Mouse (Mus musculus): Measurements from ENCODE around the gene Rpp25l.

Rpp25l gene

DNA sequence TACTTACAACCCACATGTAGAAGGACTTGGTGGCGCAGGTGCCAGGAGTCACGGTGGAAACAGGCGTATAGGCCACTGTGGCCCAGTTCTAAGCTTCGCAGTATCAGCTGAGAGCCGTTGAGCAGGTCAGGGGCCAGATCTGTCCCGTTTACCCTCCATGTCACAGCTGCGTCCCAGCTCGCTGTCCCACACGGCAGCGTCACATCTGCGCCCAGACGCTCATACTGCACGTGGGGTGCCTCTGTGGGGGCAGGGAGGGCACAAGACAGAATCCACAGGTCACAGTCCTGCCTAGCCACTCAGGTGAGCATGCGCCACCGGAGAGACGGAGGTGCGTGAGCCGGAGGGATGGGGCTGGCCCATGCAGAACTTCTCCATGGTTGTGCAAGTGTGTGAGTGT lies 42.5 kb downstream of the Rpp25l start:
- no peak for DNase-seq

DNA sequence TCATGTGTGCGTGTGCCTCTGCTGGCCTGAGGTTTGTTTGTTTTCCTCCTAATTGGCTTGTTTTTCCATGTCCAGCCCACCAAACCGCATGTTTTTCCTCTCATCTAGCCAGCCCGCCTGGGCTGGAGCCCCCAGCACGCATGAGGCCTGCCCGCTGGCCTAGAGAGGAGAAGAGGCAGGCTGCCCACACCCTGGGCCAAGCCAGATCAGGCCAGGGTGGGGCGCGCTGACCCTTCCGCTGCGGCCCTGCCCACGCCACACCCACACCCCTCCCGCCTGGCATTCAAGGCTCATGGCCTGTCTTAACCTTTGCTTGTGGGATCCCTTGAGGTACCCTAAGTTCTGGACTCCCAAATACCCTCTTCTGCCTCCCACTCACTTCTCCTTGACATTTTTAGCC lies 46.7 kb downstream of the Rpp25l start:
- DNase-seq = no peak

DNA sequence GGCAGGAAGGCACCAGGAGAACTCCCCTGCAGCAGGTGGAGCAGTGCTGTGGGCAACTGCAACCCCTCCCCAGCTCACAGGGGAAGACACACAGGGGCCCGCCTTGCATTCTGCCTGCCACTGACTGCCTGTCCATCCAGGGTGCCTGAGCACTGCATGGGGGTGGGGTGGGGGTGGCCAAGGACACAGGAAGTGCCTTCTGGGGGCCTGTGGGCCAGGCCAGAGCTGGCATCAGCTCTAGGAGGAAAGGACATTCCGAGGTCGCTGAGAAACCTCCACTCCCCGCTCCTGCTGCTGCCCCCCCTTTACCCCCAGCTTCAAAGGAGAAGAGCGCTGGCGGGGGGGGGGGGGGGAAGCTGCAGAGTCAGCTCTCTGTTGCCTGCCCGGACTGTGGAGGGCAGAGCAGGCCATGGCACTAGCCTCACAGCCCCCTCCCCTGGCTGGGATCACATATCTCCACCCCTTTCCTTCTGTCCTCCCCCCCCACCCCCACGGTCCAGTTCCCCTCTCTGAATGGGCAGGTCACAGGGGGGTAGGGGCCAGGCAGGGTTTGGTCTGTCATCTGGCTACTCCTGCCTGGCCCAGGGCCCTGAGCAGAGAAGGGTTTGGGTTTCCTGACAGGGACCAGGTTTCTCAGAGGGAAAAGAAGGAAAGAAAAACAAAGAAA lies 48.2 kb downstream of the Rpp25l start:
- no peak for DNase-seq

DNA sequence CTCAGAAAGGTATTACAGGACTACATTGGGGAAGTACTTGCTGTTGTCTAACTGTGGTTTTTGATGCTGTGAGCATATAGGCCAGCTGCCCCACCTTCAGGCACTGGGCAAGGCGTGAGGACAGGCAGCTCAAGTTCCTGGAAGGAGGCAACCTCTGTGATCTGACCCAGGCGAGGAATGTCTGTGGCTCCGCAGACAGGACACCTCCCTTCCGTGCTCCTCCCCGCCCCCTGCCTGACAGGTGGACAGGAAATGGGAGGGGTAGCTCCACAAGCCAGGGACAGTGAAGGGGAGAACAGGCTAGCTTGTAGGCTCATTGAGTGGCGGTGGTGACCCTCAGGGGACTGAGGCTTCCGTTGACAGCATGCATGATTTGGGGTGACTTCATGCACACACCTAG lies 48.8 kb downstream of the Rpp25l start:
- no peak for DNase-seq

DNA sequence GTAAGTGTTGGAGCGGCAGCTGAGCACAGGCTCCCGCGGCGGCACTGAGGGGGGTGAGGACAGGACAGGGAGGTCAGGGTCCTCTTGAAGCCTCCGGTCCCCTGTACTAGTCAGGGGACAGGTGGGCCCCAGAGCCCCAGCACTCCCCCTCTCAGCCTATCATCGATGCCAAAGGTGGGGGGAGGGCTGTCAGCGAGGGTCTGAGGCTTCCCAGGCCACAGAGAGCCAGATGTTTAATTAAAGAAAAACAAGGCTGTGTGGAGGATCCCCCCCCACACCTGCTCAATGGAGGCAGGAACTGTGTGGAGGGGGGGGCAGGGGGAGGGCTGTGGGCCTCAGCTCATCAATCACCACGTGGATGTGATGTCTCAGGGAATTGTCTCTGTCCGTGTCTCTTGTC lies 49.7 kb downstream of the Rpp25l start:
- no peak for DNase-seq

DNA sequence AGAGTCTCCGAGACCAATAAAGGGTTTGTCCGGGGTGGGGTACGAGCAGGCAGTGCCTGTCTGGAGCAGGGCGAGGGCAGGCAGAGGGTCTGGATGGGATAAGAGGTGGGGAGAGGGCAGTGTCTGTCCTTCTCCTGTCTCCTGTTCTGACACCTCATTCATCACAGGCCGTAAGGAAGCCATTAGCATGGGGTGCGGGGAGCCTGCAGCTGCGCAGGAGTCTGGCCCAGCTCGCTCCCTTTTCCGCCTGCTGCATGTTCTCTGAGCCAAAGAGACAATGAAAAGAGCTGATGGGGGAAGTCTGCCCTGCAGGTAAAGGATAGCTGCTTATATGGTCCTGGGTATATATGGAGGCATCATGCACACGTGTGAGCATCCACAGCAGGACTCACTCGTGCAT lies 50.6 kb downstream of the Rpp25l start:
- DNase-seq = no peak
